In genomic region chr2:80579253-80579891, GRCm38 (mm10) we compare ENCODE assay signal across 8 mouse cellular contexts. TPM values are rescaled to one million over a fixed set of nuclear protein-coding genes. Genes with fewer than 3 reads are reported as not detected.
DNase-seq lines count a peak whose midpoint lies in the region; ATAC-seq and TF ChIP-seq lines count a peak whose summit lies in the region.

No protein-coding gene starts in this region.

- ATAC-seq in limb, embryonic 12.5 days (ENCODE audit: insufficient number of reproducible peaks, insufficient read depth, low FRiP score, low TSS enrichment, low read depth): no peak

- H3K79me2 ChIP-seq in liver, adult 2 months (ENCODE audit: control insufficient read depth, insufficient read depth, low read length): peaks cover 31% of the 10 kb centered on the region

- peak overlapping the region; percentile 37; the same call in 1 of the 2 replicates for H3K4me3 ChIP-seq in liver, adult 2 months (ENCODE audit: insufficient read depth, low read depth, low read length)
- H3K4me3 ChIP-seq in embryonic fibroblast, embryonic 13.5 days (ENCODE audit: insufficient read depth, low read length): peak overlapping the region; percentile 74
- peak overlapping the region; percentile 24 for H3K4me3 ChIP-seq in limb, embryonic 12.5 days (replicated peaks)

- H3K4me1 ChIP-seq in liver, adult 2 months (ENCODE audit: control insufficient read depth, insufficient read depth, low read length): peaks cover 11% of the 10 kb centered on the region
- peaks cover 4% of the 10 kb centered on the region for H3K4me1 ChIP-seq in embryonic fibroblast, embryonic 13.5 days (ENCODE audit: control insufficient read depth, insufficient read depth, low read length)
- H3K4me1 ChIP-seq in limb, embryonic 12.5 days (replicated peaks): peaks cover 19% of the 10 kb centered on the region

- no peaks in the 10 kb centered on the region for H3K27me3 ChIP-seq in liver, adult 2 months (ENCODE audit: control insufficient read depth, insufficient read depth, low read length)
- no peaks in the 10 kb centered on the region for H3K27me3 ChIP-seq in limb, embryonic 12.5 days

- H3K9ac ChIP-seq in liver, adult 2 months (ENCODE audit: low read depth, low read length): no peak overlapping the region
- 0 out of 2 replicates have a peak overlapping the region, but pooled peaks have one; percentile 31 for H3K9ac ChIP-seq in limb, embryonic 12.5 days (replicated peaks)

- H3K4me2 ChIP-seq in limb, embryonic 12.5 days: peak overlapping the region; percentile 73

- no peak for TF ChIP-seq CTCF in liver, adult 2 months (IDR thresholded peaks at IDR 0.05; ENCODE audit: low read depth, low read length)
- TF ChIP-seq CTCF in embryonic fibroblast, embryonic 13.5 days (IDR thresholded peaks at IDR 0.05; ENCODE audit: borderline replicate concordance, insufficient read depth, low read length): no peak

- intact Hi-C loops in gastrocnemius, postnatal 36 days (cut with DNase I): no loop called here

- 32% methylated on average over 6 of the region's 6 CpGs for WGBS in liver, adult 2 months
- WGBS in limb, embryonic 12.5 days: 43% methylated on average over 6 of the region's 6 CpGs

- no peak for DNase-seq in liver, adult 2 months (ENCODE audit: extremely low read depth, low read depth, low spot score)
- no peak for DNase-seq in liver
- DNase-seq in skeletal muscle tissue, adult 2 months (ENCODE audit: low read depth, low spot score): peak; percentile 21
- DNase-seq in gastrocnemius, postnatal 36 days: no peak
- no peak for DNase-seq in urinary bladder, postnatal 36 days (ENCODE audit: low spot score in 2 of 2)
- no peak for DNase-seq in thymus, postnatal 36 days

- H3K27ac ChIP-seq in liver, adult 2 months (replicated peaks; ENCODE audit: insufficient read depth, low read depth, low read length): no peak overlapping the region
- H3K27ac ChIP-seq in embryonic fibroblast, embryonic 13.5 days (ENCODE audit: insufficient read depth, low read length): peak overlapping the region; percentile 47; the same call in 1 of the 2 replicates
- no peak overlapping the region for H3K27ac ChIP-seq in limb, embryonic 12.5 days

- no peak for TF ChIP-seq POLR2A in liver, adult 2 months (IDR thresholded peaks at IDR 0.05; ENCODE audit: extremely low read depth, insufficient read depth, low read length)
- TF ChIP-seq POLR2A in embryonic fibroblast, embryonic 13.5 days (IDR thresholded peaks at IDR 0.05; ENCODE audit: low read depth, low read length): no peak

- no peaks in the 10 kb centered on the region for H3K9me3 ChIP-seq in limb, embryonic 12.5 days

- no peaks in the 10 kb centered on the region for H3K36me3 ChIP-seq in liver, adult 2 months (ENCODE audit: control insufficient read depth, insufficient read depth, low read length)
- no peaks in the 10 kb centered on the region for H3K36me3 ChIP-seq in limb, embryonic 12.5 days

RNA-seq across cellular contexts. Expression of gene Nckap1, which starts 1.8 kb away (rescaled TPM):
- total RNA-seq in liver, adult 2 months (2014; rRNA removed): 88.8 and 95.3 TPM in 2 replicates
- polyA plus RNA-seq in liver, adult 2 months (2012; rRNA removed): 20.5 and 22.1 TPM in 2 replicates
- 168 and 209 TPM in 2 replicates for polyA plus RNA-seq in embryonic fibroblast, embryonic 13.5 days (2011; ENCODE audit: insufficient read length, low read depth, missing spikeins)
- 82.0 and 89.9 TPM in 2 replicates for polyA plus RNA-seq in limb, embryonic 12.5 days (2016; fragmentation: Nextera tagmentation; extraction: Ambion mirVana)
- total RNA-seq in gastrocnemius, postnatal 36 days (2021): 10 to 100 TPM; 42.2 to 43.0 TPM

RNA-seq across cellular contexts. Expression of gene Dusp19, which starts 37.5 kb away (rescaled TPM):
- 10.3 and 12.6 TPM in 2 replicates for total RNA-seq in liver, adult 2 months (2014; rRNA removed)
- polyA plus RNA-seq in liver, adult 2 months (2012; rRNA removed): 3.4 and 3.5 TPM in 2 replicates
- polyA plus RNA-seq in embryonic fibroblast, embryonic 13.5 days (2011; ENCODE audit: insufficient read length, low read depth, missing spikeins): 15.0 and 19.3 TPM in 2 replicates
- polyA plus RNA-seq in limb, embryonic 12.5 days (2016; fragmentation: Nextera tagmentation; extraction: Ambion mirVana): 15.6 and 17.5 TPM in 2 replicates
- 1 to 10 TPM; 9.3 to 9.4 TPM for total RNA-seq in gastrocnemius, postnatal 36 days (2021)

RNA-seq across cellular contexts. Expression of gene Nup35, which starts 37.7 kb away (rescaled TPM):
- 4.8 and 6.0 TPM in 2 replicates for total RNA-seq in liver, adult 2 months (2014; rRNA removed)
- 9.1 and 9.5 TPM in 2 replicates for polyA plus RNA-seq in liver, adult 2 months (2012; rRNA removed)
- polyA plus RNA-seq in embryonic fibroblast, embryonic 13.5 days (2011; ENCODE audit: insufficient read length, low read depth, missing spikeins): 31.2 and 39.1 TPM in 2 replicates
- 53.9 and 55.0 TPM in 2 replicates for polyA plus RNA-seq in limb, embryonic 12.5 days (2016; fragmentation: Nextera tagmentation; extraction: Ambion mirVana)
- 1 to 10 TPM; 7.2 to 7.7 TPM for total RNA-seq in gastrocnemius, postnatal 36 days (2021)

Comparison
In these comparisons a context has a peak if more than half of its experiments do, and no peak if none do; other contexts are left out.
1. H3K4me3 ChIP-seq: peak in every context shown above with its lines; median percentile 74 in embryonic fibroblast, embryonic 13.5 days; 37 in liver, adult 2 months; 24 in limb, embryonic 12.5 days.